Mouse (Mus musculus): ENCODE data around the gene Wdr35. TPM values are rescaled to one million over a fixed set of nuclear protein-coding genes. Genes with fewer than 3 reads are reported as not detected.
A peak's percentile ranks its signal among the peaks of the same experiment; 100 is the strongest.
"Not testable (repeated sequence)": the region's sequence is repeated elsewhere in the genome, so short reads cannot be mapped to it uniquely, and the experiment has no call there.

Wdr35 gene
- polyA plus RNA-seq, 1 experiment from 2014 or later, result 22.4 TPM

DNA sequence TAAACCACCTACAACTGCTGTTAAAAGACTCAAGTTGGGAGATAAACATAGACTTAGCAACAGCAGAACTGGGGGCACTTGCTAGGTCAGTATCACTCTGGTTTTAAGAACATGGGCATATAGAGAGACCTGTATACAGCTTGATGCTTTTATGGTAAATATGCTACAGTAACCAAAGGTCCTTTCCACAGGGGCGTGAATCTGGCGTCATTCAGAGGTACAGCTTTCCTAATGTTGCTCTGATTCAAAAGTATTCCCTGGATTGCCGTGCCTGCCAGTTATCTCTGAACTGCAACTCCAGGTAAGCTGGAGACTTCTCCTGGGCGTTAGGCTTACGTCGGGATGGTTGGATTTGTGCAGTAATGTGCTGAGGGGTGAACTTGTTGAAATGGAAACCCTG is 34.1 kb downstream of the Wdr35 start:
- 85% methylated on average over 6 of the region's 6 CpGs for WGBS
- no peak for ATAC-seq (ENCODE audit: insufficient number of reproducible peaks, low FRiP score, low TSS enrichment, low read depth)
- H3K27me3 ChIP-seq, result no peaks in the 10 kb centered on the region

DNA sequence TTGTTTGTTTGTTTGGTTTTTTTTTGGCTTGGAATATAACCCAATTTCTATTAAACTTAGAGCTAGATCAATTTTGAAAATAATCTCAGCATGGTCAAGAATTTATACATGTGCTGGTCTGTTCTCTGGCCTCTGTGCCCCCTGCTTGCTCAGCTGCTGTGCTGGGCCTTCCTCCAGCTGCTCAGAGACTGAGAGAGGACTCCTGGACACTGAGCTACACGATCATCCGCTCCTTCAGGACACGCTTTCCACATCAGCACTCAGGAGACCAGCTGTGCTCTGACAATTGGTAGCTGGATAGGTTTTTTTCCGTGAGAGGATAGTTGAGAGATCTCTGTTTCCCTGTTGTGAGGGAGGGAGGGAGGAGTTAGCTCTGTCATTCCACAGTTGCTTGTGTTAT is 36.6 kb downstream of the Wdr35 start:
- Histone ChIP-seq H3K4me1 (no peaks in the 10 kb centered on the region), H3K9me3 (replicated peaks) (no peaks in the 10 kb centered on the region), H3K27me3 (no peaks in the 10 kb centered on the region), H3K36me3 (peaks cover 4% of the 10 kb centered on the region; the same call in 1 of the 2 replicates), H3K4me3 (replicated peaks) (no peak overlapping the region), H3K4me2 (replicated peaks) (no peak overlapping the region), H3K27ac (replicated peaks) (no peak overlapping the region), H3K9ac (no peak overlapping the region)
- ATAC-seq (ENCODE audit: insufficient number of reproducible peaks, low FRiP score, low TSS enrichment, low read depth), result no peak
- 61% methylated on average over 4 of the region's 4 CpGs for WGBS

More for the DNA sequence above, 34.1 kb downstream of the Wdr35 start:
- H3K9ac ChIP-seq, result no peak overlapping the region
- H3K9me3 ChIP-seq (replicated peaks), result no peaks in the 10 kb centered on the region
- H3K27ac ChIP-seq (replicated peaks), result no peak overlapping the region
- no peak overlapping the region for H3K4me2 ChIP-seq (replicated peaks)
- H3K36me3 ChIP-seq, result peaks cover 3% of the 10 kb centered on the region; the same call in 1 of the 2 replicates
- no peak overlapping the region for H3K4me3 ChIP-seq (replicated peaks)
- H3K4me1 ChIP-seq, result no peaks in the 10 kb centered on the region

DNA sequence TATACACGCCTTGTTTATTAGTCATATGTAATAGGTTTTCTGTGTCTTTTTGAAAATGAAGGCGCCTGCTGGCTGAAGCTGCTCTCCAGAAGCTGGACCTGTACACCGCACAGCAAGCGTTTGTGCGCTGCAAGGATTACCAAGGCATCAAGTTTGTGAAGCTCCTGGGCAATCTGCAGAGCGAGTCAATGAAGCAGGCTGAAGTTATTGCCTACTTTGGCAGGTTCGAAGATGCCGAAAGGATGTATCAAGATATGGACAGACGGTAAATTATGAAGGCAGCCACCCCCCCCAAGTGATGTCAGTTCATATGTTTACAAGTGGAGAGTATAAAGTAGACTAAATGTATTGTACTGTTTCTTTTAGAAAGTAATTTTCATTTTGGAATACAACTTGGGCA is 42.7 kb downstream of the Wdr35 start:
- H3K4me3 ChIP-seq (replicated peaks), result no peak overlapping the region
- H3K27me3 ChIP-seq, result no peaks in the 10 kb centered on the region
- ATAC-seq (ENCODE audit: insufficient number of reproducible peaks, low FRiP score, low TSS enrichment, low read depth), result no peak
- H3K4me1 ChIP-seq, result no peaks in the 10 kb centered on the region
- no peaks in the 10 kb centered on the region for H3K9me3 ChIP-seq (replicated peaks)
- 92% methylated on average over 9 of the region's 9 CpGs for WGBS
- H3K36me3 ChIP-seq, result peaks cover 15% of the 10 kb centered on the region
- H3K4me2 ChIP-seq (replicated peaks), result no peak overlapping the region
- no peak overlapping the region for H3K9ac ChIP-seq
- H3K27ac ChIP-seq (replicated peaks), result no peak overlapping the region

DNA sequence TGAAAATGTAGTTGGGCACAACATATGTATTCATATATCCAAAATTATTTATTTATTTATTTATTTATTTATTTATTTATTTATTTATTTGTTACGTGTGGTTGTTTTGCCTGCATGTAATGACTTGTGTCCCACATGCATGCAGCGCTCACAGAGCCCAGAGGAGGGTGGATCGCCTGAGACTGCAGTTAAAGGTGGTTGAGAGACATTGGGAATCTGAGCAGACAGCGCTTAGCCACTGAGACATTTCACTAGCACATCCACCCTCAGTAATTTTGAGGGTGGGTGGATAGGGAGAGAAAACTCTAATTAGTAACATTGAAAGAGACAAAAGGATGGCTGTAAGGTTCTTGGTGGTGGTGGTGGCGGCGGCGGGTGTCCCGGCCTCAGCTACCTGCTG is 46.7 kb downstream of the Wdr35 start:
- ATAC-seq (ENCODE audit: insufficient number of reproducible peaks, low FRiP score, low TSS enrichment, low read depth), result no peak
- Histone ChIP-seq H3K27ac (replicated peaks) (no peak overlapping the region), H3K9ac (no peak overlapping the region), H3K4me2 (replicated peaks) (no peak overlapping the region), H3K27me3 (no peaks in the 10 kb centered on the region), H3K9me3 (replicated peaks) (no peaks in the 10 kb centered on the region), H3K36me3 (peaks cover 11% of the 10 kb centered on the region; the same call in 1 of the 2 replicates), H3K4me1 (no peaks in the 10 kb centered on the region), H3K4me3 (replicated peaks) (no peak overlapping the region)
- 92% methylated on average over 8 of the region's 8 CpGs for WGBS

DNA sequence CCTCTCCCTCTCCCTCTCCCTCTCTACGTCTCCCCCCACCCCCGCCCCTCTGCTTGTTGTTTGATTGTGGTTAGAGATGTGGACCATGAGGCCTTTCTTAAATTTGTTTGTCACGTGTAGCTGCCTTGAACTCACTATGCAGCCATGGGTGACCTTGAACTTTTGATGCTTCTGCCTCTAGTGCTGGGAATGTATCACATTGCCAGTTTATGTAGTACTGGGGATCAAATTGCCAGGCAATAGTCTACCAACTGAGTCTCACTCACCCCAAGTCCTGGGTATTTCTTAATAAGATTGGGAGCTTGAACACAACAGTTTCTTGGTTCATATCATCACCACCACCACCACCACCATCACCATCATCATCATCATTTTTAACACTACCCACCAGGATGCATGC is 47.3 kb downstream of the Wdr35 start:
- no peaks in the 10 kb centered on the region for H3K4me1 ChIP-seq
- no peak for ATAC-seq (ENCODE audit: insufficient number of reproducible peaks, low FRiP score, low TSS enrichment, low read depth)

DNA sequence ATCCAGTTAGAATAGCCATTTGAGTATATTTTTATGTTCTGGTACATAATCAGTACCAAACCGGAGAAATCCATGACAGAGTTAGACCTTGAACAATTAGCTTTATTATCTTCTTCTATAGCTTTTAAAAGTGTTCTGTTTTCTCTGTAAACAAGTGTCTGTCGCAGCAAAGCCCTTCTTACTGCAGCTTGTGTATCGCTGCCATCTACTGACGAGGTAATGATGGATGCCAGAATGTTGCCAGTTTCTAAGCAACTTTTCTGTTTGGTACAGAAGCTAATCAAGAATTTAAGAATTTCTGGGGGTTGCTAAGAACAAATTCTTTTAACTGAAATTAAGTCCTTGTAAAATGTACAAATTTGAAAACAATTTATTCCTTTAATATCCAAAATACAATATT is 49.3 kb downstream of the Wdr35 start:
- Histone ChIP-seq H3K9me3 (replicated peaks) (no peaks in the 10 kb centered on the region), H3K27ac (replicated peaks) (no peak overlapping the region), H3K4me3 (replicated peaks) (no peak overlapping the region), H3K36me3 (peaks cover 11% of the 10 kb centered on the region), H3K4me1 (no peaks in the 10 kb centered on the region), H3K27me3 (no peaks in the 10 kb centered on the region), H3K9ac (no peak overlapping the region), H3K4me2 (replicated peaks) (no peak overlapping the region)
- no peak for ATAC-seq (ENCODE audit: insufficient number of reproducible peaks, low FRiP score, low TSS enrichment, low read depth)
- 55% methylated on average over 4 of the region's 4 CpGs for WGBS

More for the DNA sequence above, 47.3 kb downstream of the Wdr35 start:
- no peaks in the 10 kb centered on the region for H3K9me3 ChIP-seq (replicated peaks)
- H3K27ac ChIP-seq (replicated peaks), result no peak overlapping the region
- 67% methylated on average over 3 of the region's 3 CpGs for WGBS
- H3K4me2 ChIP-seq (replicated peaks), result no peak overlapping the region
- no peak overlapping the region for H3K4me3 ChIP-seq (replicated peaks)
- no peaks in the 10 kb centered on the region for H3K27me3 ChIP-seq
- no peak overlapping the region for H3K9ac ChIP-seq
- peaks cover 11% of the 10 kb centered on the region; the same call in 1 of the 2 replicates for H3K36me3 ChIP-seq

DNA sequence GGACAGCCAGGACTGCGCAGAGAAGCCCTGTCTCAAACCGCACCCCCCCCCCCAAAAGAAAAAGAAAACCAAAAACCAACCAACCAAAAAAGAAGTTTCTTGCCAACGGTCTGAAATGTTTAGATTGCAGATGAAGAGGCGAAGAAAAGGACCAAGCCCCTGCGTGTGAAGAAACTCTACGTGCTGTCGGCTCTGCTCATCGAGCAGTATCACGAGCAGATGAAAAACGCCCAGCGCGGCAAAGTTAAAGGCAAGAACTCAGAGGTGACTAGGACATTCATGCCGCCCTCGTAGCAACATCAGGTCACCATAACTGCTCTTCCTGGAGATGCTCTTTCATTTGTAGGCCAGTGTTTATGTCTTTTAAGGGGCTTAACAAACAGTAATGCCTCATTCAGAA is 50.4 kb downstream of the Wdr35 start:
- no peak overlapping the region for H3K9ac ChIP-seq
- H3K4me1 ChIP-seq, result no peaks in the 10 kb centered on the region
- H3K27ac ChIP-seq (replicated peaks), result no peak overlapping the region
- no peaks in the 10 kb centered on the region for H3K27me3 ChIP-seq
- WGBS, result 94% methylated on average over 14 of the region's 14 CpGs
- peaks cover 11% of the 10 kb centered on the region; the same call in 1 of the 2 replicates for H3K36me3 ChIP-seq
- no peak overlapping the region for H3K4me2 ChIP-seq (replicated peaks)
- no peak for ATAC-seq (ENCODE audit: insufficient number of reproducible peaks, low FRiP score, low TSS enrichment, low read depth)
- no peak overlapping the region for H3K4me3 ChIP-seq (replicated peaks)
- no peaks in the 10 kb centered on the region for H3K9me3 ChIP-seq (replicated peaks)

DNA sequence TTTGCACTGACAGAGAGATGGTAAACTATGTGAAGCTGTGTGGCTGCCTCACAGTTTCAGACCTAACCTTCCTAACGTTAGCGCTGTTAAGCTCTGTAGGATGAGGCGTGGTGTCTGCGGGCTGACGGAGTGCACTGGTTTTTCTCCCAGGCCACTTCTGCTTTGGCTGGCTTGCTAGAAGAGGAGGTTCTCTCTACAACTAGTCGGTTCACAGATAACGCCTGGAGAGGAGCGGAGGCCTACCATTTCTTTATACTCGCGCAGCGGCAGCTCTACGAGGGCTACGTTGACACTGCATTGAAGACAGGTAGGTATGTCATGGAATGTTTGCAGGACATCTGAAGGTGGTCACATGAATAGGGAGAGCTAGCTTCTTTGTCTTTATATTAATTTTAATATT is 51.0 kb downstream of the Wdr35 start:
- 85% methylated on average over 13 of the region's 13 CpGs for WGBS

DNA sequence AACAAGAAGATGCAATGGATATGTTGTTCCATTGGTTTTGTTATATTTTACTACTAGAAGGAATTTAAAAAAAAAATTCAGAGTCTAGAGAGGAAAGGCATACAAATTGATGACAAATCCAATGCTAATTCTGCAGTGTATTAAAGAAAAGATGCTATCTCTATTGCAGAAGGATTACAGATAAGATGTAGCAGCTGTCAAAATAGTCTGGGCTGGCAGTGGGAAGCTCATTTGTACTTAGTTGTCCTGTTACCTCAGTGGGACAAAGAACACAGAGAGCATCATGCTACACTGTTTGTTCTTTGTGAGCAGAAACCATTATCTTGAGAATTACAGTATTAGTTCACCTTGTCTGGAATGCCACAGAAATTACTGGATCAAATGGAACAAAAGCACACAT is 53.2 kb downstream of the Wdr35 start:
- Histone ChIP-seq H3K9me3 (replicated peaks) (no peaks in the 10 kb centered on the region), H3K27me3 (no peaks in the 10 kb centered on the region), H3K4me2 (replicated peaks) (no peak overlapping the region), H3K4me3 (replicated peaks) (no peak overlapping the region), H3K4me1 (peaks cover 7% of the 10 kb centered on the region; the same call in 1 of the 2 replicates), H3K9ac (no peak overlapping the region), H3K27ac (replicated peaks) (no peak overlapping the region), H3K36me3 (peaks cover 11% of the 10 kb centered on the region; the same call in 1 of the 2 replicates)
- no peak for ATAC-seq (ENCODE audit: insufficient number of reproducible peaks, low FRiP score, low TSS enrichment, low read depth)

More for the DNA sequence above, 51.0 kb downstream of the Wdr35 start:
- Histone ChIP-seq H3K9me3 (replicated peaks) (no peaks in the 10 kb centered on the region), H3K4me3 (replicated peaks) (no peak overlapping the region), H3K27me3 (no peaks in the 10 kb centered on the region), H3K27ac (replicated peaks) (no peak overlapping the region), H3K4me2 (replicated peaks) (no peak overlapping the region), H3K9ac (no peak overlapping the region), H3K4me1 (no peaks in the 10 kb centered on the region), H3K36me3 (peaks cover 11% of the 10 kb centered on the region; the same call in 1 of the 2 replicates)
- no peak for ATAC-seq (ENCODE audit: insufficient number of reproducible peaks, low FRiP score, low TSS enrichment, low read depth)

DNA sequence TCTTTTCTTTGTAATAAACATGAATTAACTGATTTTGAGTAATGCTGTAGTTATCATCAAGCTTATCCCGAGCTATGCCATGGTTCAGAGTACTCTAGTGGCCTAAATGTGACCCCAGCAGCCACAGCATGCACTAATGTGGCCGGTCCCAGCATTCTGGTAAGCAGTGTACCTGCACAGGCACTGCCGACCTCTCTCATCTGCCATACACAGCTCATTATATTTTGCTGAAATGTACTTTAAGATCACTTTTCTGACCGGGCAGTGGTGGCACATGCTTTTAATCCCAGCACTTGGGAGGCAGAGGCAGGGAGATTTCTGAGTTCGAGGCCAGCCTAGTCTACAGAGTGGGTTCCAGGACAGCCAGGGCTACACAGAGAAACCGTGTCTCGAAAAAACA is 55.1 kb downstream of the Wdr35 start:
- not testable (repeated sequence) for H3K9me3 ChIP-seq (replicated peaks); H3K27ac ChIP-seq (replicated peaks); H3K27me3 ChIP-seq; H3K4me3 ChIP-seq (replicated peaks); H3K9ac ChIP-seq; H3K4me1 ChIP-seq; H3K4me2 ChIP-seq (replicated peaks); ATAC-seq (ENCODE audit: insufficient number of reproducible peaks, low FRiP score, low TSS enrichment, low read depth)
- H3K36me3 ChIP-seq, result peaks cover 11% of the 10 kb centered on the region; the same call in 1 of the 2 replicates
- 89% methylated on average over 7 of the region's 7 CpGs for WGBS

DNA sequence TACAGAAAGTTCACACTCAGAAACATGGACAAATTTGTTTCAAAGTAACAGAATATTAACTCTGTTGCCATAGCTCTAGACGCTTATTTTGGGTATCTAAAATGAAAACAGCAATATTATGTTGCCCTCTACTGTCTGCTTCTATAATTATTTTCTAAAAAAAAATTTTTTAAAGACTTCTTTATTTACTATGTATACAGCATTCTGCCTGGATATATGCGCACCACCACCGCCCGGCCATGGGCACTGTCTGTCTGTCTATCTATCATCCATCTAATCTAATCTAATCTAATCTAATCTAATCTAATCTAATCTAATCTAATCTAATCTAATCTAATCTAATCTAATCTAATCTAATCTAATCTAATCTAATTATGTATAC is 55.8 kb downstream of the Wdr35 start:
- H3K4me2 ChIP-seq (replicated peaks), result peak overlapping the region; percentile 70; the same call in 1 of the 2 replicates
- no peaks in the 10 kb centered on the region for H3K27me3 ChIP-seq
- peak overlapping the region; percentile 60 for H3K4me3 ChIP-seq (replicated peaks)
- H3K9me3 ChIP-seq (replicated peaks), result no peaks in the 10 kb centered on the region
- peaks cover 7% of the 10 kb centered on the region; the same call in 1 of the 2 replicates for H3K4me1 ChIP-seq
- ATAC-seq (ENCODE audit: insufficient number of reproducible peaks, low FRiP score, low TSS enrichment, low read depth), result 0 out of 2 replicates have a peak, but pooled peaks have one; percentile 49
- peaks cover 11% of the 10 kb centered on the region; the same call in 1 of the 2 replicates for H3K36me3 ChIP-seq
- peak overlapping the region; percentile 98; the same call in 1 of the 2 replicates for H3K27ac ChIP-seq (replicated peaks)
- 25% methylated on average over 4 of the region's 4 CpGs for WGBS
- no peak overlapping the region; the same call in 1 of the 2 replicates for H3K9ac ChIP-seq
